Mouse (Mus musculus) kidney, embryonic 16.5 days (tissue): ENCODE measurements around the gene Usp47. TPM values are rescaled to one million over a fixed set of nuclear protein-coding genes. Genes with fewer than 3 reads are reported as not detected.

Experiments
- ATAC-seq: fragments of 200-750 bp; cut with Nextera tagmentation; 2 replicates; pipeline ENCODE4 v1.8.0; 2017; ENCODE audit warnings: moderate TSS enrichment; ENCODE audit not compliant: low FRiP score, low TSS enrichment
- H3K27ac ChIP-seq: fragments of 300-500 bp; sonication (generic); 2 replicates; pipeline ENCODE4 v1.5.1; 2014; ENCODE audit warnings: low read length
- H3K27me3 ChIP-seq: fragments of 300-500 bp; sonication (generic); 2 replicates; pipeline ENCODE4 v1.6.1; 2014; ENCODE audit warnings: low read length, control low read depth, mixed read lengths; ENCODE audit not compliant: insufficient read depth
- H3K36me3 ChIP-seq: fragments of 300-500 bp; sonication (generic); 2 replicates; pipeline ENCODE4 v1.6.1; 2014; ENCODE audit warnings: low read length, control low read depth, mixed read lengths; ENCODE audit not compliant: insufficient read depth
- H3K4me1 ChIP-seq: fragments of 300-500 bp; sonication (generic); 2 replicates; pipeline ENCODE4 v1.6.1; 2014; ENCODE audit warnings: low read length, control low read depth, mixed read lengths; ENCODE audit not compliant: insufficient read depth
- H3K4me2 ChIP-seq: fragments of 300-500 bp; sonication (generic); replicated peaks from 2 replicates; pipeline ENCODE4 v1.6.1; 2014; ENCODE audit warnings: low read depth, low read length
- H3K4me3 ChIP-seq: fragments of 300-500 bp; sonication (generic); 2 replicates; pipeline ENCODE4 v1.5.1; 2014; ENCODE audit warnings: mild to moderate bottlenecking, low read length
- H3K9ac ChIP-seq: fragments of 300-500 bp; sonication (generic); replicated peaks from 2 replicates; pipeline ENCODE4 v1.6.1; 2014; ENCODE audit warnings: low read length
- H3K9me3 ChIP-seq: fragments of 300-500 bp; sonication (generic); 2 replicates; pipeline ENCODE4 v1.6.1; 2016; ENCODE audit warnings: low read length, control low read depth
- WGBS: fragments of 180-500 bp; shearing (Covaris S2); extraction: QIAGEN DNeasy Blood & Tissue Kit; methylation state at CpG from one replicate; pipeline ENCODE4 v1.1.7; 2014; 5-methylcytosine and 5-hydroxymethylcytosine counted together
- polyA plus RNA-seq: library from polyadenylated mRNA; unstranded; fragments of >200 nt; fragmentation: Nextera tagmentation; extraction: Ambion mirVana; gene quantifications from 2 replicates; pipeline ENCODE4 v1.2.1, GENCODE M21; 2015

Usp47 gene
- polyA plus RNA-seq, 1 experiment from 2014 or later = 63.4 TPM

GRCm38 (mm10) chr7:112138509-112139405 lies 115.5 kb downstream of the Usp47 start:
- H3K4me1 ChIP-seq = peaks cover 10% of the 10 kb centered on the region
- ATAC-seq = no peak
- H3K4me2 ChIP-seq = no peak overlapping the region
- H3K9me3 ChIP-seq = no peaks in the 10 kb centered on the region
- no peak overlapping the region for H3K4me3 ChIP-seq
- 70% methylated on average over 11 of the region's 11 CpGs for WGBS
- H3K27ac ChIP-seq = no peak overlapping the region
- no peaks in the 10 kb centered on the region for H3K27me3 ChIP-seq
- H3K9ac ChIP-seq = no peak overlapping the region
- H3K36me3 ChIP-seq = no peaks in the 10 kb centered on the region

DNA sequence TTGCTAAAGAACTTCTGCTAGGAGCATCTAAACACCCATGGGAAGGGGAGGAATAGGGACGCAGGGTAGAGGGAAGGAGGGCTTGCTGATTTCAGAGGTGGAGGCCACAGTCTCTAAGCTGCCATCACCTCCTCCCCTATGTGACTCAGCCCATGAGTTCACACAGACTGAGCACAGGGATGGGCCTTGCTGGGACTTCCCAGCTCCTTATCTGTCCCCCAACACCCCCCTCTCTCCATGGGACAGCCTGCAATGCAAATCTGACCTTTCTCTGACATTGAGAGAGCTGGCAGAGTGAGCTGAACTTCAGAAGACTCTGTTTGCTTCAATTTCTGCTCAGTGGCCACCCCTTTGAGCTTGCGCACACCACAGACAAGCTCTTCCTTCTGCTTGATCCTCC lies 117.4 kb downstream of the Usp47 start:
- WGBS = 91% methylated on average over 2 of the region's 2 CpGs
- Histone ChIP-seq H3K27ac (no peak overlapping the region), H3K36me3 (no peaks in the 10 kb centered on the region), H3K9me3 (no peaks in the 10 kb centered on the region), H3K27me3 (no peaks in the 10 kb centered on the region), H3K4me3 (no peak overlapping the region), H3K4me2 (no peak overlapping the region), H3K9ac (no peak overlapping the region), H3K4me1 (peaks cover 15% of the 10 kb centered on the region)
- no peak for ATAC-seq

GRCm38 (mm10) chr7:112142616-112143015 lies 119.3 kb downstream of the Usp47 start:
- no peaks in the 10 kb centered on the region for H3K36me3 ChIP-seq
- ATAC-seq = no peak
- no peak overlapping the region for H3K27ac ChIP-seq
- 85% methylated on average over 3 of the region's 3 CpGs for WGBS
- H3K27me3 ChIP-seq = no peaks in the 10 kb centered on the region
- no peak overlapping the region for H3K4me3 ChIP-seq
- H3K9me3 ChIP-seq = no peaks in the 10 kb centered on the region
- H3K4me1 ChIP-seq = peaks cover 15% of the 10 kb centered on the region
- no peak overlapping the region for H3K4me2 ChIP-seq
- no peak overlapping the region for H3K9ac ChIP-seq

DNA sequence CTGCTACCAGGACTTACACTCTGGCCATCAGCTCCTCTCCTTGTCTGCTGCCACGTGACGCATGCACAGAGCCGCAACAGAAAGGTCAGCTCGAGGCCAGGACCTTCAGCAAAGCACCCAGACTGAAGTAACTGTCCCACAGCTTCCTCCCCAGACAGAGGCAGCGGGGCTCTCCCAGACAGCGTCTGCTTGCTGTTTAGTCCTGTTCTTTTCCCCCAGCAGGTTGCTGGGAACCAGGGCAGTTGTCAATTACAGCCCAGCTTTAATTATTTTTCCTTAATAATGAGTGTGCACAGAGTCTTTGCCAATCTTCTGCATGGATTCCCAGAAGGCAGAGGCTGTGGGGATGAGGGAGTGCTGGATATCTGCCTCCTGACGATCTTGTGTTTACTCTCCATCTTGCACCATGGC lies 119.8 kb downstream of the Usp47 start:
- Histone ChIP-seq H3K4me3 (no peak overlapping the region), H3K36me3 (no peaks in the 10 kb centered on the region), H3K27me3 (no peaks in the 10 kb centered on the region), H3K9ac (no peak overlapping the region), H3K4me2 (no peak overlapping the region), H3K9me3 (no peaks in the 10 kb centered on the region), H3K27ac (no peak overlapping the region), H3K4me1 (peaks cover 15% of the 10 kb centered on the region)
- ATAC-seq = no peak
- 42% methylated on average over 7 of the region's 7 CpGs for WGBS

GRCm38 (mm10) chr7:112143978-112144377 lies 120.7 kb downstream of the Usp47 start:
- Histone ChIP-seq H3K4me2 (no peak overlapping the region), H3K27ac (no peak overlapping the region), H3K9ac (no peak overlapping the region), H3K27me3 (no peaks in the 10 kb centered on the region), H3K4me3 (no peak overlapping the region), H3K4me1 (peaks cover 15% of the 10 kb centered on the region), H3K36me3 (no peaks in the 10 kb centered on the region), H3K9me3 (no peaks in the 10 kb centered on the region)
- no peak for ATAC-seq
- 70% methylated on average over 4 of the region's 4 CpGs for WGBS

- ATAC-seq = no peak
- H3K9ac ChIP-seq = no peak overlapping the region
- no peak overlapping the region for H3K4me3 ChIP-seq
- no peaks in the 10 kb centered on the region for H3K36me3 ChIP-seq
- H3K4me2 ChIP-seq = no peak overlapping the region
- H3K9me3 ChIP-seq = no peaks in the 10 kb centered on the region
- H3K27ac ChIP-seq = no peak overlapping the region
- peaks cover 15% of the 10 kb centered on the region for H3K4me1 ChIP-seq
- H3K27me3 ChIP-seq = no peaks in the 10 kb centered on the region
- 48% methylated on average over 11 of the region's 11 CpGs for WGBS
Measured at GRCm38 (mm10) chr7:112144646-112145179, 121.4 kb downstream of the Usp47 start.

DNA sequence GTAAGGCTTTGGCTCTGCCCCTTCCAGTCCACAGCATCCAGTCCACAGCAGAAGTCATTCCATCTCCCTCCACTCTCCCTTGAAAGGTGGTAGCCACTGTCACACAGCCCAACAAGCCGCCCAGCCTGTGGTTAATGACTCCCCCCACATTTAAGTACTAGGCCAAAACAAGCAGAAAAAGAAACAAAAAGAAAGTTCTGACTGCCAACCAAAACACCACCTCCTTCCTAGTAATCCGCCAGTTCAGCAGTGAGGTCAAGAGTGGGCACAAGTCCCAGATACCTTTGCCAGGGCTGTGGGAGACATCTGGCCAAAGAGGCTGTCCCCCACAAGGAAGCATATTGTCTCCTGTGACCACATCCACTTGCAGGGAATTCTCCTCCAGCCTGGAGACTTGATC lies 124.7 kb downstream of the Usp47 start:
- H3K4me2 ChIP-seq = no peak overlapping the region
- peaks cover 13% of the 10 kb centered on the region for H3K4me1 ChIP-seq
- no peaks in the 10 kb centered on the region for H3K36me3 ChIP-seq
- H3K4me3 ChIP-seq = no peak overlapping the region
- H3K27ac ChIP-seq = no peak overlapping the region
- H3K27me3 ChIP-seq = no peaks in the 10 kb centered on the region
- H3K9ac ChIP-seq = no peak overlapping the region
- no peaks in the 10 kb centered on the region for H3K9me3 ChIP-seq
- 61% methylated on average over 2 of the region's 2 CpGs for WGBS
- ATAC-seq = no peak

- no peaks in the 10 kb centered on the region for H3K27me3 ChIP-seq
- H3K4me3 ChIP-seq = no peak overlapping the region
- H3K36me3 ChIP-seq = no peaks in the 10 kb centered on the region
- no peak overlapping the region for H3K9ac ChIP-seq
- no peak for ATAC-seq
- WGBS = 86% methylated on average over 10 of the region's 10 CpGs
- no peak overlapping the region for H3K27ac ChIP-seq
- 0 out of 2 replicates have a peak, but pooled peaks cover 2% of the 10 kb centered on the region for H3K4me1 ChIP-seq
- no peak overlapping the region for H3K4me2 ChIP-seq
- H3K9me3 ChIP-seq = no peaks in the 10 kb centered on the region
Measured at GRCm38 (mm10) chr7:112149113-112149512, 125.8 kb downstream of the Usp47 start.

- Histone ChIP-seq H3K27me3 (no peaks in the 10 kb centered on the region), H3K4me1 (peaks cover 14% of the 10 kb centered on the region), H3K36me3 (no peaks in the 10 kb centered on the region), H3K9ac (no peak overlapping the region), H3K4me2 (no peak overlapping the region), H3K4me3 (no peak overlapping the region), H3K9me3 (no peaks in the 10 kb centered on the region), H3K27ac (no peak overlapping the region; the same call in 1 of the 2 replicates)
- ATAC-seq = no peak
- WGBS = 60% methylated on average over 4 of the region's 4 CpGs
Measured at GRCm38 (mm10) chr7:112154445-112154844, 131.1 kb downstream of the Usp47 start.

DNA sequence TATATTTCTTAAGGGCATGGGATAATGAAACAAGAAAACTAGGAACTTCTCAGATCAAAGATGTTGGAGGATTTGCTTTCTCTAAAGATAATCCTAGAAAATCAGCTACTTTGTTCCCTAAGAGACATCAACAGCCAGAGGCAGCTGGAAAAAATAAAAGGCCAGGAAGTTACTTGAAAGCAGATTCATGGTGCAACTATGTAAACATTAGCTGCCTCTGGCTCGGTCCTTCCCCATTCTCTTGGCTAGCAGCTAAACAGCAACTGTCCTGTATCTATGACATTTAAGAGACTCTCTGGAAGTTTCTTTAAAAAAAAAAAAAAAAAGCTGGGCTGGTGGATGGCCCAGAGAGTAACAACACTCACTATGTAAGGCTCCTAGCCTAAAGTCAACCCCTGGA lies 131.9 kb downstream of the Usp47 start:
- H3K27ac ChIP-seq = no peak overlapping the region
- H3K9ac ChIP-seq = no peak overlapping the region
- H3K4me1 ChIP-seq = peaks cover 14% of the 10 kb centered on the region
- WGBS = 26% methylated on average over 1 of the region's 1 CpGs
- no peaks in the 10 kb centered on the region for H3K9me3 ChIP-seq
- no peak overlapping the region for H3K4me2 ChIP-seq
- H3K36me3 ChIP-seq = no peaks in the 10 kb centered on the region
- H3K27me3 ChIP-seq = no peaks in the 10 kb centered on the region
- H3K4me3 ChIP-seq = no peak overlapping the region
- no peak for ATAC-seq
